Mouse (Mus musculus) liver, postnatal 0 days (tissue): ENCODE results near the gene Pbx2.

Source experiments
- CTCF ChIP-seq: sonication (generic); IDR thresholded peaks from 2 replicates; pipeline ENCODE4 v1.5.1; 2016; ENCODE audit warnings: antibody characterized with exemption, low read depth
- EP300 ChIP-seq: IDR thresholded peaks from 2 replicates; pipeline ENCODE4 v1.6.1; 2016; ENCODE audit warnings: antibody characterized with exemption, low read depth, mild to moderate bottlenecking

- TF ChIP-seq EP300: no peak
- no peak for TF ChIP-seq CTCF
Measured at GRCm38 (mm10) chr17:34626062-34626772, 35.2 kb downstream of the Pbx2 start.
